Mouse (Mus musculus): Measurements from ENCODE around the gene Hacd2. TPM values are rescaled to one million over a fixed set of nuclear protein-coding genes. Genes with fewer than 3 reads are reported as not detected.

Gene Hacd2
- polyA plus RNA-seq, 1 experiment from 2014 or later: 40.8 TPM

- no peak overlapping the region for H3K4me3 ChIP-seq
- peaks cover 15% of the 10 kb centered on the region for H3K4me1 ChIP-seq
- H3K4me2 ChIP-seq: no peak overlapping the region
- H3K9ac ChIP-seq: no peak overlapping the region
- H3K36me3 ChIP-seq (ENCODE audit: poor library complexity, severe bottlenecking): peaks cover 21% of the 10 kb centered on the region
- no peak overlapping the region for H3K27ac ChIP-seq
- no peak for ATAC-seq
- no peaks in the 10 kb centered on the region for H3K27me3 ChIP-seq
- H3K9me3 ChIP-seq (replicated peaks): no peaks in the 10 kb centered on the region
- 82% methylated on average over 6 of the region's 6 CpGs for WGBS
These were observed 85.8 kb downstream of the Hacd2 start for GRCm38 (mm10) chr16:35107985-35108384.

GRCm38 (mm10) chr16:35109156-35109555 lies 86.9 kb downstream of the Hacd2 start:
- Histone ChIP-seq H3K36me3 (ENCODE audit: poor library complexity, severe bottlenecking) (peaks cover 14% of the 10 kb centered on the region), H3K9me3 (replicated peaks) (no peaks in the 10 kb centered on the region), H3K4me2 (no peak overlapping the region), H3K27me3 (no peaks in the 10 kb centered on the region), H3K9ac (no peak overlapping the region), H3K27ac (no peak overlapping the region), H3K4me1 (peaks cover 15% of the 10 kb centered on the region), H3K4me3 (no peak overlapping the region)
- no peak for ATAC-seq
- WGBS: 49% methylated on average over 8 of the region's 8 CpGs

DNA sequence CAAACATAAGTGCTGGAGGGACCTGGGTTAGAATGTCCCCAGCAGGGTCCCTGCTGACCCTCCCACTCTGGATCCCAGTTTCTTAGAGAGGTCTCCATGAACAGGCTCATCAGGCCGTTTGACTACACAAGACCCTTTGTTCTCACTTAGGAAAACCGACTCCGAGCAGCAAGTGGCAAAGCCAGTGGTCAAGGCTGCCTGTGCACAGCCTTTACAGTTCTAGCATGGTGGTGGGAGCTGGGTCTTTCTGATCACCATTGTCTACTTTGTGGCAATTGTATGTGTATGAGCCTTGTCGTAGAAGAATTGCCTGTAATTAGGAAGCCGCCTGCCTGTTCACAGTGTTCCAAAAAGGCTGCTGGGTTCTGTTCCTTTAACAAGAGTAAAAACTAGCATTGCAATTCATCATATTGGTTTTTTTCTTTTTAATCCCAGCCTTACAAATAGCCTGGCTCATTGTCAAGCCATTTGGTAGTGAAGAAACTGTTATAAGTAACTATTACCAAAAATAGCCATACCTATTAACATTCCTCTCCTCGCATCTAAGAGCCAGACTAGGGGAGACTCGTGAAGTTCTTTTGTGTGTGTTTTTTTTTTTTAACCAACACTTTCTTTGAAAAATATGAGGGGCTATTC lies 87.5 kb downstream of the Hacd2 start:
- H3K4me1 ChIP-seq: peaks cover 15% of the 10 kb centered on the region
- H3K27me3 ChIP-seq: no peaks in the 10 kb centered on the region
- H3K27ac ChIP-seq: no peak overlapping the region
- no peak for ATAC-seq
- WGBS: 23% methylated on average over 7 of the region's 7 CpGs
- H3K4me2 ChIP-seq: no peak overlapping the region
- peaks cover 10% of the 10 kb centered on the region for H3K36me3 ChIP-seq (ENCODE audit: poor library complexity, severe bottlenecking)
- H3K4me3 ChIP-seq: no peak overlapping the region
- no peaks in the 10 kb centered on the region for H3K9me3 ChIP-seq (replicated peaks)
- no peak overlapping the region for H3K9ac ChIP-seq

GRCm38 (mm10) chr16:35110410-35111142 lies 88.3 kb downstream of the Hacd2 start:
- peak; percentile 92 for ATAC-seq
- H3K4me3 ChIP-seq: no peak overlapping the region
- WGBS: 36% methylated on average over 10 of the region's 10 CpGs

GRCm38 (mm10) chr16:35111143-35111620 lies 89.0 kb downstream of the Hacd2 start:
- H3K4me2 ChIP-seq: no peak overlapping the region
- no peak overlapping the region for H3K27ac ChIP-seq
- H3K4me3 ChIP-seq: no peak overlapping the region
- H3K27me3 ChIP-seq: no peaks in the 10 kb centered on the region
- WGBS: 62% methylated on average over 8 of the region's 8 CpGs
- peak overlapping the region; percentile 31; the same call in 1 of the 2 replicates for H3K9ac ChIP-seq
- no peaks in the 10 kb centered on the region for H3K9me3 ChIP-seq (replicated peaks)
- H3K36me3 ChIP-seq (ENCODE audit: poor library complexity, severe bottlenecking): peaks cover 10% of the 10 kb centered on the region
- H3K4me1 ChIP-seq: peaks cover 15% of the 10 kb centered on the region
- ATAC-seq: peak; percentile 58

More at GRCm38 (mm10) chr16:35110410-35111142, 88.3 kb downstream of the Hacd2 start:
- H3K4me1 ChIP-seq: peaks cover 15% of the 10 kb centered on the region
- H3K9me3 ChIP-seq (replicated peaks): no peaks in the 10 kb centered on the region
- H3K36me3 ChIP-seq (ENCODE audit: poor library complexity, severe bottlenecking): peaks cover 10% of the 10 kb centered on the region
- H3K9ac ChIP-seq: peak overlapping the region; percentile 31
- H3K4me2 ChIP-seq: peak overlapping the region; percentile 35
- no peaks in the 10 kb centered on the region for H3K27me3 ChIP-seq
- H3K27ac ChIP-seq: peak overlapping the region; percentile 7; the same call in 1 of the 2 replicates

- Histone ChIP-seq H3K4me2 (no peak overlapping the region), H3K27me3 (no peaks in the 10 kb centered on the region), H3K27ac (no peak overlapping the region), H3K4me1 (peaks cover 15% of the 10 kb centered on the region), H3K4me3 (no peak overlapping the region), H3K36me3 (ENCODE audit: poor library complexity, severe bottlenecking) (no peaks in the 10 kb centered on the region), H3K9me3 (replicated peaks) (no peaks in the 10 kb centered on the region), H3K9ac (no peak overlapping the region)
- 92% methylated on average over 5 of the region's 5 CpGs for WGBS
- no peak for ATAC-seq
These were observed 91.3 kb downstream of the Hacd2 start for GRCm38 (mm10) chr16:35113496-35113895.

DNA sequence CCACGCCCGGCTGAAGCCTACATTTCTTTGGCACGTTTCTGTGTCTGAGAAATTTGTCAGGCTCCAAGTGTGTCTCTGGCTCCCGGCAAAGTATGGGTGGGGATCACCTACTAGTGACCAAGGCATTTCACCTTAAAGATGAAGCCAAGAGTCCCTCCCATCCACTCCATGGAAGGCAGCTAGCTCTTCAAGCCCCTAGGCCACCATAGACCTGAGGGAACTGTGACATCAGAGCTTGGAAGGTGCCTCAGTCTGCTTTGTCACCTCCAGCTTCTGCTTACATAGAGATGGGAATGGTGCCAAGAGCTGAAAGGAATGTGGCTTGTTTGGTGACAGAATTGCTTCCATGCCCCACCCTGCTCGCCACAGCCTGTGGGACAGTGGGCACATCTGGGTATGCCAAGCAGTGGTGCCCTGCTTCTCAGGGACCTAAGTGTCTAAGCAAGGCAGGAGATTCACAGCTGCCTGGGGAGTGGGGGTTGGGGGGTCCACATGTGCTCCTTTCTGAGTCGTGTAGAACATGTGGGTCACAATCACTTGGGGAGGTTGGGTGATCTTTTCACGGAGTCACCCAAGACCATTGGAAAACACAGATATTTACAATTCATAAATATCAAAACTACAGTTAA lies 94.2 kb downstream of the Hacd2 start:
- H3K9me3 ChIP-seq (replicated peaks): no peaks in the 10 kb centered on the region
- WGBS: 86% methylated on average over 7 of the region's 7 CpGs
- no peaks in the 10 kb centered on the region for H3K27me3 ChIP-seq
- no peak overlapping the region for H3K4me3 ChIP-seq
- H3K9ac ChIP-seq: no peak overlapping the region
- no peak for ATAC-seq
- no peaks in the 10 kb centered on the region for H3K4me1 ChIP-seq
- no peak overlapping the region for H3K4me2 ChIP-seq
- H3K36me3 ChIP-seq (ENCODE audit: poor library complexity, severe bottlenecking): no peaks in the 10 kb centered on the region
- no peak overlapping the region for H3K27ac ChIP-seq

- Histone ChIP-seq H3K4me1 (no peaks in the 10 kb centered on the region), H3K36me3 (ENCODE audit: poor library complexity, severe bottlenecking) (no peaks in the 10 kb centered on the region), H3K4me2 (no peak overlapping the region), H3K27ac (no peak overlapping the region), H3K4me3 (no peak overlapping the region), H3K27me3 (no peaks in the 10 kb centered on the region), H3K9ac (no peak overlapping the region), H3K9me3 (replicated peaks) (no peaks in the 10 kb centered on the region)
- ATAC-seq: no peak
- 61% methylated on average over 7 of the region's 7 CpGs for WGBS
These were observed 95.2 kb downstream of the Hacd2 start for GRCm38 (mm10) chr16:35117436-35117835.

- no peak for ATAC-seq
- H3K4me3 ChIP-seq: no peak overlapping the region
- H3K9ac ChIP-seq: no peak overlapping the region
- no peak overlapping the region for H3K4me2 ChIP-seq
- H3K27me3 ChIP-seq: no peaks in the 10 kb centered on the region
- WGBS: 81% methylated on average over 4 of the region's 4 CpGs
- no peaks in the 10 kb centered on the region for H3K4me1 ChIP-seq
- no peak overlapping the region for H3K27ac ChIP-seq
- H3K36me3 ChIP-seq (ENCODE audit: poor library complexity, severe bottlenecking): no peaks in the 10 kb centered on the region
- no peaks in the 10 kb centered on the region for H3K9me3 ChIP-seq (replicated peaks)
These were observed 98.4 kb downstream of the Hacd2 start for GRCm38 (mm10) chr16:35120603-35121002.

GRCm38 (mm10) chr16:35127270-35127669 lies 105.0 kb downstream of the Hacd2 start:
- WGBS: 85% methylated on average over 5 of the region's 5 CpGs
- no peak overlapping the region for H3K9ac ChIP-seq
- H3K27ac ChIP-seq: no peak overlapping the region
- H3K27me3 ChIP-seq: no peaks in the 10 kb centered on the region
- no peak overlapping the region for H3K4me2 ChIP-seq
- H3K36me3 ChIP-seq (ENCODE audit: poor library complexity, severe bottlenecking): no peaks in the 10 kb centered on the region
- no peaks in the 10 kb centered on the region for H3K4me1 ChIP-seq
- ATAC-seq: no peak
- no peaks in the 10 kb centered on the region for H3K9me3 ChIP-seq (replicated peaks)
- H3K4me3 ChIP-seq: no peak overlapping the region

DNA sequence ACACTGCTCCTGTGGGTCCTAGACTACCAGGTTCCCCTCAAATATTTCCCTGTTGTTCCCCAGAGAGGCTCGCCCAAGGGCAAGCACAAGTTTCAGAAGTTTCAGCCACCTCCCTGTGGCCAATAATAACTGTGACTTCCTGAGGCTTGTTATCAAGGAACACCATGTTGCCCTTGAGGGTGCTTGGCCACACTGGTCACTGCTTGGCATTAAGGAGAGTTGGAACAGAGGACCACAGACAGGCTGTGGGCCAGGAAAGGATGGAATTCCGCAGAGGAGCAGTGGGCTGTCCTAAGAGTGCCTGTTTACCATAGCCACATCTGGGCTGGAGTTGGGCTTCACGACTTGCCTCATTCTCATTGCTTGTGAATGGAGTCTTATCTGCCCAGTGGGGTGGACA lies 107.9 kb downstream of the Hacd2 start:
- H3K4me3 ChIP-seq: no peak overlapping the region
- no peaks in the 10 kb centered on the region for H3K36me3 ChIP-seq (ENCODE audit: poor library complexity, severe bottlenecking)
- H3K4me1 ChIP-seq: no peaks in the 10 kb centered on the region
- H3K27ac ChIP-seq: no peak overlapping the region
- no peaks in the 10 kb centered on the region for H3K9me3 ChIP-seq (replicated peaks)
- no peak overlapping the region for H3K4me2 ChIP-seq
- no peaks in the 10 kb centered on the region for H3K27me3 ChIP-seq
- no peak overlapping the region for H3K9ac ChIP-seq
- ATAC-seq: no peak
- WGBS: 88% methylated on average over 3 of the region's 3 CpGs

- Histone ChIP-seq H3K27me3 (no peaks in the 10 kb centered on the region), H3K36me3 (ENCODE audit: poor library complexity, severe bottlenecking) (no peaks in the 10 kb centered on the region), H3K27ac (peak overlapping the region; percentile 71), H3K4me1 (peaks cover 18% of the 10 kb centered on the region), H3K9ac (no peak overlapping the region), H3K4me2 (peak overlapping the region; percentile 38), H3K4me3 (no peak overlapping the region), H3K9me3 (replicated peaks) (no peaks in the 10 kb centered on the region)
- 0 out of 2 replicates have a peak, but pooled peaks have one; percentile 65 for ATAC-seq
- 23% methylated on average over 6 of the region's 6 CpGs for WGBS
These were observed 117.2 kb downstream of the Hacd2 start for GRCm38 (mm10) chr16:35139416-35139815.
